Mouse (Mus musculus) lung, adult 2 months (tissue): ENCODE results near the gene Pcmt1.

Experiments
- CTCF ChIP-seq: fragments of 200-500 bp; IDR thresholded peaks from 2 replicates; pipeline ENCODE4 v1.5.1; 2011; ENCODE audit warnings: mild to moderate bottlenecking, low read length, control low read depth; ENCODE audit not compliant: insufficient read depth
- POLR2A ChIP-seq: fragments of 200-500 bp; IDR thresholded peaks from 2 replicates; pipeline ENCODE4 v1.6.1; 2011; ENCODE audit warnings: low read depth, mild to moderate bottlenecking, control low read depth, low read length, borderline replicate concordance; ENCODE audit errors: extremely low read depth

DNA sequence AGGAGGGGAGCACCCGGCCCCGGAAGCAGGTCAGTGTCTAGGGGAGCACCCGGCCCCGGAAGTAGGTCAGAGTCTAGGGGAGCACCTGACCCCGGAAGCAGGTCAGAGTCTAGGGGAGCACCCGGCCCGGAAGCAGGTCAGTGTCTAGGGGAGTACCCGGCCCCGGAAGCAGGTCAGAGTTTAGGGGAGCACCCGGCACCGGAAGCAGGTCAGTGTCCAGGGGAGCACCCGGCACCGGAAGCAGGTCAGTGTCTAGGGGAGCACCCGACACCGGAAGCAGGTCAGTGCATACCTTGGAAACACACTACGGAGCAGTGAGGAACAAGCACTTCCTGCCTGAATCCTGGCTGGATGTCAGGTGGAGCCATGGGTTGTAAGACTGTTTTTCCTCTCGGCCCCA, 72.3 kb downstream of the Pcmt1 start:
- no peak for TF ChIP-seq CTCF
- no peak for TF ChIP-seq POLR2A
